Mouse (Mus musculus): ENCODE data around the gene Myo19.

The Myo19 gene

GRCm38 (mm10) chr11:84886767-84887511 is 7.0 kb downstream of the Myo19 start:
- DNase-seq, result no peak

- DNase-seq, result no peak
Observed at GRCm38 (mm10) chr11:84888025-84888424, 8.1 kb downstream of the Myo19 start.

GRCm38 (mm10) chr11:84889492-84889891 is 9.5 kb downstream of the Myo19 start:
- DNase-seq, result no peak

GRCm38 (mm10) chr11:84891705-84892104 is 11.8 kb downstream of the Myo19 start:
- peak in 1 of 2 experiments; percentile 12 for DNase-seq

DNA sequence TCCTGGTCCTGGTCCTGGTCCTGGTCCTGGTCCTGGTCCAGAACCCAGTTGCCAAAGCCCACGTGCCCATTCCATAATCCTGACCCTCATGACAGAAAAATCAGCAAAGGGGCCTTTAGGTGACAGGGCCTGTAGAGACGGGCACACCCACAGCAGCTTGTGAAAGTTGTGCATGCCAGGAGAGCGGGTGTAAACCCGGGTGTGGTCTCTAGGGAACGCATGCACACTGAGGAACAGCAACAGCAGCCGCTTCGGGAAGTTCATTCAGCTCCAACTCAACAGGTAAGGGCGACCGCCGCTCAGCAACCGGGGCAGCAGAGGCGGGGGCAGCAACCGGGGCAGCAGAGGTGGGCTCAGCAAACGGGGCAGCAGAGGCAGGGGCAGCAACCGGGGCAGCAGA is 13.2 kb downstream of the Myo19 start:
- peak in 1 of 2 experiments; percentile 16 for DNase-seq

DNA sequence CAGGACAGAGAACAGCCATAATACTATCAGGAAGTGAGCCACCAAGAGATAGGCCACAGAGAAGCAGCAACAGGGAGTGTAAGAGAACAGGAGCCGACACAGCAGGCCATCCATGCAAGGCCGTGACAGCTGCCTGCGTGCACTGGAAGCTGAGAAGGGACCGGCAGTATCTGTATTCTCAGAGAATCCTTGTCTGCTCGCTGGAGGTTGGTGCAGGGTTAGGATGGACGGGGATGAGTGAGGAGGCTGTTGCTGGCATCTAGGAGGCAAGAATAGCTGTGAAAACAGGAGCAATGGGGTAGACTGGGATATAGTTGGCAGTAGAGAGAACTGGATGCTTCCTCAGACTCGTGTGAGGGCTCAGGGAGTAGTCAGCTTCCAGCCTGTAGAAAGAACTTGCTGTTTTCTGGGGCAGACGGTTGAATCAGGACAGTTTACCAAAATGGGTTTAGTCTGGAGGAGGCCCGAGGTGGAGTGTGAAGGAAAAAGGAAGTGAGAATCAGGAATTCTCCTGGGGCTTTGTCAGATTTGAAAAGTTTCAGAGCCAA is 24.7 kb downstream of the Myo19 start:
- DNase-seq, result no peak

DNA sequence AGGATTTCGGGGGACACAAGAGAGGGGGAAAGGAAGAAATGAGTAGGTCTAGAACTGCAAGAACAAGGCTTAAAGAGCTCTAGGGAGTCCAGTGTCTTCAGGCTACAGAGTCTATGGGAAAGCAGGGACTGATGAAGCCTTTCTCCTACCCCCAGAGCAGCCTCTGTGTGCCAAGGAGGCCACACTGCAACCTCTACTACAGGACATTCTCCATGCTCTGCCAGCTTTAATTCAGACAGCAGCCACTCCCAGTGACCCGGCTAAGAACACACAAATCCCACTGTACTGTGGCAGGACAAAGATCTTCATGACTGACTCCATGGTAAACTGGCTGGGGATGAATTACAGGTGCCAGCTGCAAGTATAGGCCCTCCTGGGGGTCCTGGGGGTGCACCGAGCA is 27.1 kb downstream of the Myo19 start:
- DNase-seq, result no peak

DNA sequence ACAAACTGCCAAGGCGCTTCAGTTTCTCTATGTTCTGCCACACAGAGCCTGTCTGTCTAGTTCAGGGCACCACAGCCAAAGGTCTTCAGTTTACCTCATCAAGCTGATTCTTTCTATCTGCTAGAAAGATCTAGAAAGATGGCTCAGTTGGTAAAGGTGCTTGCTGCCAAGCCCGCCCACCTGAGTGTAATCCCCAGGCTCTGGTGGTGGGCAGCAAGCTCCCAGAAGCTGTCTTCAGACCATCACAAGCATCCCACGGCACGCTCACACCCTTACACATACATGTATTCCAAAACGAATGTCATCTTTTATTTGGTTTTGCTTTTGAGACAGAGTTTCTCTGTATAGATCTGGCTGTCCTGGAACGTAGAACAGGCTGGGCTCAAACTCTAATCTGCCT is 28.5 kb downstream of the Myo19 start:
- DNase-seq, result no peak

- no peak for DNase-seq
Observed at GRCm38 (mm10) chr11:84910411-84910810, 30.5 kb downstream of the Myo19 start.

GRCm38 (mm10) chr11:84914673-84915072 is 34.7 kb downstream of the Myo19 start:
- DNase-seq, result no peak

- DNase-seq, result peak; percentile 82 to 87
Observed at GRCm38 (mm10) chr11:84916053-84916702, 36.2 kb downstream of the Myo19 start, which contains the start of gene Znhit3. Znhit3 (minus strand) TSS chr11:84916366.

DNA sequence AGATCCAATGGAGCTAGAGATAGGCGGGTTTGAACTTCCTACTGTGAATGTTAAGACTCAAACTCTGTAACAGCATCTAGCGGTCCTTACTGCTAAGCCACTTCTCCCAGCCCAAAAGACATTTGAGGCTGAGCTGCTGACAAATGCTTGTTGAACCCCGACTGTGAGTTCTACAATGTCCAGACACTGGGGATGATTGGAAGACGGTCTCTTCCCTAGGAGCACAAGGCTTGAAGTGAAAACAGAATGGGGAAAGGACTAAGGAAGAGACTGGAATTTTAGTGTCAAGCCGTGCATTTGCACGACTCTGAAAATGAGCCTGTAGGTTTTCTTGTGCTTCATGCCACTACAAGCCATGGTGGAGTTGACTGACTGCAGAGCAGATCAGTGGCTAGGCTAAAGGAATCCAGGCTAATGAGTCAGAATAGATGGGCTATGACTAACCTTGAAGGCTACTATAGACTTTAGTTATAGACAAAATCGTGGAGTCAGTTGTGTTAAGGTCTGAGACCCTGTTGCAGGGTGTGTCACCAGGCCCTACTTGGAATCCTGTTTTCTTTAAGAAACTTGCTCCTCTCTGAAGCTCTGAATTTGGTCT is 36.9 kb downstream of the Myo19 start:
- no peak for DNase-seq

GRCm38 (mm10) chr11:84918425-84918824 is 38.5 kb downstream of the Myo19 start:
- DNase-seq, result peak; percentile 80 to 89

GRCm38 (mm10) chr11:84919276-84919675 is 39.3 kb downstream of the Myo19 start:
- peak in 1 of 2 experiments; percentile 40 for DNase-seq

DNA sequence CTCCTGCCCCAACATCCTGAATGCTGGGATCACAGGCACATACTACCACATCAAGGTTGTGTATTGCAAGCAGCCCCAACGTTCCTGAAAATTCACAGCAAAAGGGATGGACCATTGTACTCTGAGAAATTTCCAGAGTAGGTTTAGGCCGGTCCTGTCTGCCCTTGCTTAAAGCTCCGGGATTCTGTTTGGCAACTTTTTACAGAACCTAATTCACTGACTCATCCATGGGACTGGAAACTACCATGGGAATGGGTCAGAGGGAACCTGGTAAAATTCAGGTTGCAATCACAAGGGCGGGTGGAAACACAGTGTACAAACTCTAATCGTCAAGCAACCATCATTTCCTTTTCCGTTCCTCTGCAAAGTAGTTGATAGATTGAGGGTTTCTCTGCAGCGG is 40.0 kb downstream of the Myo19 start:
- no peak for DNase-seq

DNA sequence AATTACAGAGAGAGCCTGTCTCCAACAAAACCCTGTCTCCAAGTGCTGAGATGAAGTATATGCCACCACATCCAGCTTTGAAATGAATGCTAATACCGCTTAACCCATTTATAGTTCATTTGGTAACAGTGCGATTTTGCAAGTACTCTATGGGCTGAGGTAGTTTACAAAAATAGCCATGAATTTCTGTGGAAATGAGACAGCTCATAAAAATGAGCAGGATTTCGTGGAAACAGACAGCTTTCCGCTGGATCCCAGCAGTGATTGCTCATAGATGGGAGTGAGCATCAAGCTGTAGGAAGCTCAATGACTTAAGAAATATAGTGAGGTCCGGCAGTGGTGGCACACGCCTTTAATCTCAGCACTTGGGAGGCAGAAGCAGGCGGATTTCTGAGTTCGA is 41.0 kb downstream of the Myo19 start:
- no peak for DNase-seq

DNA sequence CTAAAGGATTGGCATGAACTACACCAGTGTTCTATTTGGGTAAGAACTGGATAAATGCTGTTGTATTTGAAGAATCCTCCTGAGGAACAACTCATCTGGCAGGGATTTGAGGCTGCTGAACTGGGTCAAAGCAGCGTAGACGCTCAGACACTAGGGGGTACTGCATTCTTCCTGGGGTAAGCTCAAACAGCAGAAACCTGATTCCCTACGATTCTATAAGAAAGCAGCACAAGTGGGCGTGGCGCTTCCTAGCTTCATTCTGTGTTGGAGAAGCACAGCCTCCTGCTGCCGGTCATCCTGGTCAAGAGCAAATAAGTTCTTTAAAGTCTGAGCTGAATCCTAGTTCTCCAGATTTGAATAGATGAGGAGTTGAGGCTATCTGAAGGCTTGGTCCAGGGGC is 52.3 kb downstream of the Myo19 start:
- DNase-seq, result no peak

- no peak for DNase-seq
Observed at GRCm38 (mm10) chr11:84939508-84940053, 59.6 kb downstream of the Myo19 start.

DNA sequence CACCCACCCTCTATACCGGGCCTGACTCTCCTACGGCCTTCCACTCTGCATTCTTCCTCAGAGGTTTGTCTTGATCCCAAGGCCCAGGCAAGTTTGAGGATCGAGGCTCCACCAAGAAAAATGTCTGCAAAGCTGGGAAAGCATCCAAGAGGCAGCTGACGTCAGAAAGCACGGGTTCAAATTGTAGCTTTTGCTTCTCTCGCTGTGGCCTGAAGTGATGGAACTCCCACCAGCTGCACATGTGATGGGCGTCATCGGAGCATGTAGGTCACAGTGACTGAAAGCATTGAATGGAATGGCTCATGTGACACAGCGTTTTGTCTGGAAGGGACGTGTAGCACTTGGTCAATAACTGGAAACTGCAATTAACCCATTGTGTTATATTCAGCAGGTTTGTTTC is 60.2 kb downstream of the Myo19 start:
- DNase-seq, result no peak

DNA sequence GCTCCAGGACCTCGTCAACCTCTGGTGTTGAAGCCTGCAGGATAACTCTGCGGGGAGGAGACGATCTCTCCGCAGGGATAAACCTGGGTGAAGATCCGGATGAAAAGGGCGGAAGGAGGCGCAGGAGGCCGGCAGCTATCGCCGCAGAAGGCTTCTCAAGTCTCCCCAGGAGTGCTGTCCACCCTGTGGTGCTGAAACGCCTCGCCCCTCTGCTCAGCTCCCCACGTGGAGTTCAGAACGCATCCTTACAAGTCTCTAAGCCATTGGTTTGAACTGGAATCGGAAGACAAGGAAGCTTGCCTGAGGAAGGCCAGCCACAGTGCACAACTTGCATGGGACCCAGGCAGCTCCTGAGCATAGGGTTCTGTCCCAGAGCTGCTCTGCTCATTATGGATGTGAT is 64.0 kb downstream of the Myo19 start:
- DNase-seq, result peak; percentile 74 to 80

- no peak for DNase-seq
Observed at GRCm38 (mm10) chr11:84944639-84945435, 64.9 kb downstream of the Myo19 start.

DNA sequence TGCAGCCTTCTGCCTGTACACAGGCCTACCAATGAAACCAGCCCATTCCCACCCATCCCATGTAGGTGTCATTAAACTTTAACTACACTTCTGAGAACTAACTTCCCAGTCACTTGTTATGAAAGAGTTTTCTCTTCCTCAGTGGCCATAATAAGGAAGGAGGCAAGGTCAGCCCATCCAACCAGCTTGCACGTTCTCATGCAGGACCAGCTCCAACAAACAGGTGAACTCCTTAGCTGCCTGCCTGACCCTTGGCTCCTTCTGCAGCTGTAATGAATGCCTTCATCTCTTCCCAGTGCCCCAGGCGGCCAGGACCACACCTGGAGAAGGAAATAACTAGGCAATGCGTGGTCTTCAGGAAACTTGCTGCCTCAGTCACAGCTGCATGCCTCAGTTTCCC is 65.9 kb downstream of the Myo19 start:
- DNase-seq, result no peak

DNA sequence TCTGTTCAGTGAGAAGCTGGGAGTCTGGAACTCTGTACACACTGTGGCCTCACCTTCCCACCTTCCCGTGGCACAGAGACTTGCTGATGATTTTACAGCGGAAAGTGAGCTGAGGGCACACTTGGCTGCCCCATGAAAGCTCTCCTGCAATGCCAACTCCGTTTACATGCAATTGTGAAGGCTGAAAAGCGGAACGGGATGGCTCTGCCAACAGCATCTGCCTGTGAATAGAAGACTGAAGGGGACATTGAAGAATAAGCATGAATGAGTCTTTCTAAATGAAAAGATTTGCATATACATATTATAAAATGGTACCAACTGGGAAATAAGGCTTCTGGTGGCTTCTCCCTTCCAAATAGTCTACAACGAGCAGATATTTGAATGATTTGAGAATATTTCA is 67.3 kb downstream of the Myo19 start:
- no peak for DNase-seq
